Mouse (Mus musculus) brown adipose tissue, adult 24 weeks (tissue): ENCODE data around the gene Cfap97. TPM values are rescaled to one million over a fixed set of nuclear protein-coding genes. Genes with fewer than 3 reads are reported as not detected.

ENCODE experiments used
- H3K27ac ChIP-seq: fragments of 200-500 bp; replicated peaks from 2 replicates; pipeline ENCODE4 v1.5.1; 2012; ENCODE audit warnings: low read depth, mild to moderate bottlenecking, low read length
- H3K4me1 ChIP-seq: fragments of 200-500 bp; 2 replicates; pipeline ENCODE4 v1.6.1; 2012; ENCODE audit warnings: low read length, mixed read lengths; ENCODE audit not compliant: control insufficient read depth, insufficient read depth, insufficient read length
- H3K4me3 ChIP-seq: fragments of 200-500 bp; 2 replicates; pipeline ENCODE4 v1.5.1; 2012; ENCODE audit warnings: low read depth, mild to moderate bottlenecking, low read length, moderate library complexity; ENCODE audit not compliant: insufficient read depth
- polyA plus RNA-seq: library from polyadenylated mRNA; stranded (reverse); fragments of >200 nt; gene quantifications from 2 replicates; pipeline ENCODE4 v1.2.4, GENCODE M21; 2012; ENCODE audit not compliant: missing spikeins, insufficient read depth, insufficient read length

Cfap97 gene
- polyA plus RNA-seq, 1 experiment = 9.0 TPM

DNA sequence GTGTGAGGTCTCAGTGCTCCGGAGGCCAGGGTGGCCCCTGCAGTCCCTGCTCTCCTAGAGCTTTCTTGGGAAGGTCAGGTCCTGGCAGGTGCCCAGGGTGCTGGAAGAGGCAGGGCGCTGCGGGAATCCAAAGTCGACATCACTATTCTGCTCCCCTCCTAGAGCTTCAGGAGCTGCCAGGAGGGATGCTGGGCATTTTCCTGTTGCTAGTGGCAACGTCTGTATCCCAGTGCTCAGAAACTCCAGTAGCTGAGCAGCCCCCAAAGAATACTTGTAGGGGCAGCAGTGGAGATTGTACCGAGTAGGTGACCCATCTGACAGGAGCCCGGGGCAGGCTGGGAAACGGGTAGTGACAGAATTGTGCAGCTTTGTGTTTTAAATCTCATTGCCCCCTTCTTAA, 81.2 kb downstream of the Cfap97 start:
- no peak overlapping the region for H3K27ac ChIP-seq
- H3K4me1 ChIP-seq = no peaks in the 10 kb centered on the region
- no peak overlapping the region for H3K4me3 ChIP-seq

DNA sequence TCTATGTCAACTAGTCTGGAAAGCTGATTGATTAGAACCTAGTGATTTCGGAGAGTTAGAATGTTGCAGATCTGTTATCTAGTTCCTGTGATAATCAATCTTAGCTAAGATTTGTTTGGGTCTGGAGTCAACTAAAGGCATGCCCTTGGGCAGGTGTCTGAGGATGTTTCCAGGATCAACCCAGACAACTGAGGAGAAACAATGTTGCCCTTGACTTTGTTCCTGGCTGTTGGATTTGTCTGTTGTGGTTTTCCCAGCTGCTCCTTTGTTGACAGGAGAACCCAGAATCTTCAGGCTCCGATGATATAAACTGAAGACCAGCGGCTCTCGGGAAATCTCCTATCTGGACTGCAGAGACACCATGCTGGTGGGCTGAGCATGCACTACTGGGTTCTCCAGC, 83.2 kb downstream of the Cfap97 start:
- Histone ChIP-seq H3K4me3 (no peak overlapping the region), H3K4me1 (no peaks in the 10 kb centered on the region), H3K27ac (no peak overlapping the region)

DNA sequence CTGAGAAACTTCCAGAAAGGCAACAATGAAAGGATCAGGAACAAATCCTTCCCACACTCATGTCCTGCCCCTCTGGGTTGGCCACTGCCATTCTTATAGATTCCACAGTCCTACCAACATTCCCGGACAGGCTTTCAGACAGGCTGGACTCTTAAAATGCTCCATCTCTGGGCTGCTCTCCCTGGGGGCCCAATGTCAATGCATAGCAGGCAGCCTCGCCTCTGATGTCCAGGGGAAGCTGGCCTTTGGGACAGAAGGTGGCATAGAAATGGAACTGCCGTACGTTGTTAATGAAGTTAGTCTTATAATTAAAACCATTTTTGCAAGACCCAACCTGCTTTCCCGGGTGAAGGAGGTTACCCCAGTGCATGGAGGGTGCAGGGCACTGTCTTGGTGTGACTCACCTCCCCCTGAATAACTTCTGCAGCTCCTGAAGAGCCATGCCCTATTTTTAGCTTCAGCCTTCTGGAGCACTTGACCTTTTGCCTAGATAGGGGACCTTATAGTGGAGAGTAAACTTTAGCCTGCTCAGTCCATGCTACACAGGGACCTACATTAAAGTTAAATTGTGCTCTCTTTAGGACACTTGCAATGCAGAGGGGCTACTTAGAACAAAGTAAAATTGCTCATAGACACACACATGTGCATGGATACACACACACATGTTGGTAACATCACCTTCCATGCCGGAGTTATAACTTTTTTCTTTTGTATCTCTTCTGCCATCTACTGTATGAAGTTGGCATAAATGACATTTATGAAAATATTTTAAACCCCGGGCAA, 85.1 kb downstream of the Cfap97 start:
- Histone ChIP-seq H3K4me1 (no peaks in the 10 kb centered on the region), H3K4me3 (no peak overlapping the region), H3K27ac (no peak overlapping the region)

DNA sequence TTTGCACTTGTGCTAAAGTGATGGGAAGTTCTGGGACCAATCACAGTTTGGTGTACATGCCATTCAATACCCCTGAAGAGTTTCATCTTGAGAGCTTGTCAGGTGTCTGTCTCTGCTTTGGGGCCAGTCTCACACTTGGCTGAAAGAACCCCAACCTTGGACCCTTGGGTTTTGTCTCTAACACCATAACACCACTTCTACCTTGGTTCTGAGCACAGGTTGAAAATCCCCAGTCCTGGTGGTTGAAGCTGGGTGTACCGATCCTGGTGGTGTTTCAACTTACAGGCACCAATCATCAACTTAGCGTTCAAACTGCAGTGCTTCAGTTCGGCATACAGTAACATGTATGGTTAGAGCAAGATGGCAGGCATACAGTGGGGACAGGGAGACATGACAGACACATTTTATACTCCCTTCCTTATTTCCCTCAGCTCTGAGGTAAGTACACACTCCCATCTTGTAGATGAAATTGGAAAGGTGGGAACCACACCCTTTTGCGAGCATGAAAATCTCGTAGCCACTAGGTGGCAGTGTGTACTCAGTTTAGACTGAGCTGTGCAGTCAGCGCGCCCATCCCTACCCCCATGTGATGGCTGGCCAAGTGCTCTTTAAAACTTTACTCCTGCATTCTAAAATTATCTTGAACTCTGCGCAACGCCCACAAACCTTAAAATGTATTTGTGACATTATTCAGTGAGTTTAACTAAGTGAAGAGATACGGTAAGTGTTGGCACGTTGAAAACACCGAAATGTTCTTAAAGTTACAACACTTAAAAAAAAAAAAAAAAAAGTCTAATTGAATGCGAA, 90.2 kb downstream of the Cfap97 start:
- Histone ChIP-seq H3K4me1 (no peaks in the 10 kb centered on the region), H3K4me3 (no peak overlapping the region), H3K27ac (no peak overlapping the region)

DNA sequence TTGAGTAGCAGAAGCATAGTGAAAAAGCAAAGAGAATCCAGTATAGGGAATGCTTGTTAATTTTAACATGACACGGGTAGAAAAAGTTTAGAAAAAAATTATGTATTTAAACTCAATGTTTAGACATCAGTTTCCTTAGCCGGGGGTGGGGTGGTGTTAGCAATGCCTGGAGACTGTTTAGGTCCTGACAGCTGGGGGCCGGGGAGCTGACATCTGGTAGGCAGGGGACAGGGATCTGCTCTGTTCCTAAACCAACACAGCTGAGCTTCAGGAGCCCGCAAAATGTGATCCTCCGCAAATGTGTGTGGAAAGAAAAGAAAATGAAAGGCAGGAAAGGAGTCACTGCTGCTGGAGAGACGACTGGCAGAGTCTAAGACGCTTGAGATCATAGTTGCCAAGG, 91.4 kb downstream of the Cfap97 start:
- Histone ChIP-seq H3K4me3 (no peak overlapping the region), H3K27ac (no peak overlapping the region), H3K4me1 (no peaks in the 10 kb centered on the region)

Other genes starting within 250 kb of the Cfap97 start
- not detected in 2 replicates for gene Ccdc110, start 217.2 kb upstream of the Cfap97 start, polyA plus RNA-seq
- 0.54 and 1.8 TPM in 2 replicates for gene 1700029J07Rik, start 176.5 kb upstream of the Cfap97 start, polyA plus RNA-seq
- 34.6 and 42.1 TPM in 2 replicates for gene Ufsp2, start 176.2 kb upstream of the Cfap97 start, polyA plus RNA-seq
- gene Lrp2bp, start 152.5 kb upstream of the Cfap97 start, polyA plus RNA-seq = not detected in 2 replicates
- 2.6 TPM in 1 of 2 replicates, not detected in the other for gene Ankrd37, start 146.1 kb upstream of the Cfap97 start, polyA plus RNA-seq
- 9.2 and 14.3 TPM in 2 replicates for gene Snx25, start 388 bp downstream of the Cfap97 start, polyA plus RNA-seq
- 451 and 574 TPM in 2 replicates for gene Slc25a4, start 59.5 kb downstream of the Cfap97 start, polyA plus RNA-seq
- not detected in 2 replicates for gene Helt, start 142.9 kb downstream of the Cfap97 start, polyA plus RNA-seq